Mouse (Mus musculus) small intestine, adult 2 months (tissue): Measurements from ENCODE around the gene Ptges3.

Source experiments
- CTCF ChIP-seq: fragments of 200-500 bp; IDR thresholded peaks from 2 replicates; pipeline ENCODE4 v1.5.1; 2012; ENCODE audit warnings: low read depth, mild to moderate bottlenecking, control low read depth, inconsistent platforms, low read length, moderate library complexity, mixed read lengths; ENCODE audit not compliant: insufficient replicate concordance, insufficient read length; ENCODE audit errors: extremely low read depth
- POLR2A ChIP-seq: fragments of 200-500 bp; IDR thresholded peaks from 2 replicates; pipeline ENCODE4 v1.6.1; 2012; ENCODE audit warnings: low read depth, mild to moderate bottlenecking, control low read depth, inconsistent platforms, low read length, moderate library complexity

GRCm38 (mm10) chr10:128030860-128031259, 27.9 kb upstream of the Ptges3 start:
- TF ChIP-seq POLR2A (no peak), CTCF (no peak)
